Mouse (Mus musculus) neutrophil, adult 5-6 weeks (primary cell): ENCODE results near the gene Prr29. TPM values are rescaled to one million over a fixed set of nuclear protein-coding genes. Genes with fewer than 3 reads are reported as not detected.
"Not testable (repeated sequence)": the region's sequence is repeated elsewhere in the genome, so short reads cannot be mapped to it uniquely, and the experiment has no call there.

Experiments used
- ATAC-seq: fragments of 151-379, 151-347 bp; 2 replicates; pipeline ENCODE4 v1.8.0; 2017; ENCODE audit warnings: mild to moderate bottlenecking, moderate TSS enrichment; ENCODE audit not compliant: insufficient number of reproducible peaks, poor library complexity, low FRiP score, severe bottlenecking; ENCODE audit errors: extremely low read depth
- total RNA-seq: library from RNA; stranded (forward); fragments of 200-1000 nt; gene quantifications from 2 replicates; pipeline ENCODE4 v1.2.3, GENCODE M21; 2017

Prr29 gene
- not detected in 2 replicates for total RNA-seq

- no peak for ATAC-seq
These were observed at the start of gene Prr29 for GRCm38 (mm10) chr11:106365366-106365765. TSS of gene Prr29 (plus strand) at chr11:106365472.

GRCm38 (mm10) chr11:106316416-106316815 is 48.9 kb upstream of the Prr29 start:
- no peak for ATAC-seq

- ATAC-seq: no peak
These were observed 47.5 kb upstream of the Prr29 start for GRCm38 (mm10) chr11:106317801-106318200.

DNA sequence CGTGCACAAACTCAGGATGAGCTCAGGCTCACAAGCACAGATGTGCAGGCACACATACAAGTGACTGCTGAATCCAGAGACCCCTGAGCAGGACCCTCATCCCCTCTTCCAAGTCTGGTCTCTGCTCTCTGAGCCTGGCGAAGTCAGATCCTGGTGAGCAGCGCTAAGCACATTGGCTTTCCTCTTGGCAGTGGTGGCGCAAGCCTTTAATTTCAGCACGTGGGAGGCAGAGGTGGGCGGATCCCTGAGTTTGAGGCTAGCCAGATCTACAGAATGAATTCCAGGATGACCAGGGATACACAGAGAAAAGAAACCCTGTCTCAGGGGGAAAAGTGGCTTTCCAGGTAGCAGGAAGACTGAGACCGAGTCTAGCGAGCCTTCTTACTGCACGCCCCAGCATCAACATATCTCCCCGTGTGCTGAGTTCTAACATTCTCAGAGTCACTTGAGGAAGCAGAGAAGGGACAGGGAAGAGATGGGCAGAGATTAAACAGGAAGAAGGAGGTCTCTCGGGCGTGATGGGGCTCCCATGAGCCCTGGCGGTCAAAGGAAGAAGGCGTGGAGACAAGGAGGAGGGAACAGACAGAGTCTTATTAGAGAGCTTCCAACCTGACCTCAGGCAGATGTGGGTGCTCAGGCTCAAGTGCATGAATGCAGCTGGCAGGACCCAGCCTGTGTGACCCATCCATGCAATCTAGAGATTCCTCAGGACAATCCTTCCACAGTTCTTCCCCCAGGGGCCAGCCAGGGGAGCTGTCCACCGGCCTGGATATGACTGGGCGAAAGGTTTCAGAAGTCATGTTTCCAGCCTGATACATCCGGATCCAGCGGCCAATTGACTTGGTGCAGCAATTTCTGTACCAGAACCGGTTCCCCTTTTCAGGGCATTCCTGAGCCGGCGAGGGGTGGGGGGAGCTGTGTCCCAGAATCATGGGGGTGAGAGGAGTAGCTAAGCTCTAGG is 46.6 kb upstream of the Prr29 start:
- ATAC-seq: peak; percentile 24; the same call in 1 of the 2 replicates

- peak; percentile 51 for ATAC-seq
These were observed 40.4 kb upstream of the Prr29 start for GRCm38 (mm10) chr11:106324858-106325257.

- ATAC-seq: peak; percentile 58
These were observed 39.6 kb upstream of the Prr29 start for GRCm38 (mm10) chr11:106325566-106326206.

DNA sequence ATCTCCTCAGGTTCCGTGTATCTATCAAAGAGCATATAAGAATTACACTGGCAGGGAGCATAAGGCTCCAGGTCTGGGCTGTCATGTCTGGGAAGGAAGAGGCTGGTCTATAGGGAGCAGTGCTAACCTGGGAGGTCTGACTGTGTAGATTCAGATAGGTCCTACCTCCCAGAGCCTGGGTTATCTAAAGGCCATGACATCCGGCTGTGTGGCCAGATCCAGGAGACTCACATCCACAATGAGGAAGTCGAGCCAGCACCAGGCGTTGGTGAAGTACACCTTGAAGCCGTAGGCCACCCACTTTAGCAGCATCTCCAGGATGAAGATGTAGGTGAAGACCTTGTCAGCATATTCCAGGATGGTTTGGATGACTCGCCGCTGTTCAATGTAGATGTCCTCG is 38.8 kb upstream of the Prr29 start:
- no peak for ATAC-seq

DNA sequence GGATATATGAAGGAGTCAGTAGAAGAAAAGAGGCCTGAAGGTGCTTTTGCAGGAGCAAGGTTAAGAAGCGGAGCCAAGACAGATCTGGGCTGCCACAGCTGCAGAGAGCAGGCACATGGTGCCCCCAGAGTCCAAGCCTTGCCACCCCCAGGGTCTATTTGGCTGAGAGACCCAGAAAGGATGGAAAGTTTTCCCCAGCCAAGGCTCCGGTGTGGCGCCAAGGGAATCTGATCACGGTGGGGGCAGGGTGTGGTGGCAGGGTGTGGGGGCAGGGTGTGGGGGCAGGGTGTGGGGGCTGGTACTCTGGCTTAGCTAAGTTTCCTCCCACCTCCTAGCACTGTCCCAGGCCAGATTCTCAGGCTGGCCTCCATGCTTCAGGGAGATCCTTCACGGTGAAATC is 36.8 kb upstream of the Prr29 start:
- ATAC-seq: no peak

DNA sequence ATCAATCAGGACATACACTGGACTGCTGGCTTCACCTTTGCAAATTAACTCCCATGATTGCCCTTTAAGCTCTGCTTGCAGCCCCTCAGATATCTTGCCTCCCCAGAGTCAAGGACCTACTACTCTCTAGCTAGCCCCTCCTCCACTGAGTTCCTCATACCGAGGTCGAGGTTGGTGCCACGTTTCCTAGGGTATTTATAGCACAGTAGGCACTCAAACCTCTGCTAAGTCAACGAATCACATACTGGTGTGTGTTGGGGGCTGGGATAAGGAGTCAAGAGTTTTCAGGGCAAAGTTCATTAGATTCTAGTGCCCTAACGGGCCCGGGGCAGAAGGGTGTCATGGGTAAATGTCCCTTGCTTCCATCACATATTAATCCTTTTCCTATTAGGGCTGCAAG is 36.1 kb upstream of the Prr29 start:
- no peak for ATAC-seq

DNA sequence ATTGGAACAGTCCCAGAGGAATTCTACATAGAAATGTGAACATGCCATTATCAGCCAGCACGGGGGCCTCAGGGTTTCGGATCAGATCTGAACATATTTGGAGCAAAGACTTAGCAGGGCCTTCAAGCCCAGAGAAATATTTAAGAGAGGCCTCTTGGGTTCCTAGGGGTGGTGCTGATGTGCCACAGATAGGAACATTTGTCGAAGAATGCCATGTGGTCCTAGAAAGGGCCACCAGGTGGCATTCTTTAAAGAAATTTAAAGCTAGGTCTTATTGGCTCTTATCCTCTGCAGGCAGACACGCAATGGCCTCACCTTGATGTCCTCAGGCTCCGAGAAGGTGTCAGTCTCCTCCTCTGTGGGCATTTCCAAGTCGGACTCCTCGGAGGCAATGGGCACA is 35.6 kb upstream of the Prr29 start:
- ATAC-seq: peak; percentile 40; the same call in 1 of the 2 replicates

- ATAC-seq: no peak
These were observed 32.8 kb upstream of the Prr29 start for GRCm38 (mm10) chr11:106332458-106332857.

DNA sequence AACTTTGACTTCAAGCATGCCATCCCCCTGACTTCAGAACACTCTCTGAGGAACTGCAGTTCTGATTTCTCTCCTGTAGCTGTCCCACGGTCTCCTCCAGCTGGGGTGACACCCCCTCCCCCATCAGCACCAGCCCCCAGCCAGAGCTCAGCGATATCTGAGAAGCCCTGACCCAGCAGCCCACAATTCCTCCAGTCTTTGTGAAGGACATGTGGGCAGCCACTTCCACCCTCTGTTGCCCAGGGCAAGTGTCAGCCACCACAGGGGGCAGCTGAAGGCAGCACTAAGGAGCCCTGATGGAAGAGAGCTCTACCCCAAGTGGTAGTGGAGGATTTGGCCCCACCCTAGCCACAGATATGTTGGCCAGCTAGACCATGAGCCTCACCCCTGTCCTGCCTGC is 31.2 kb upstream of the Prr29 start:
- ATAC-seq: no peak; the same call in 1 of the 2 replicates

DNA sequence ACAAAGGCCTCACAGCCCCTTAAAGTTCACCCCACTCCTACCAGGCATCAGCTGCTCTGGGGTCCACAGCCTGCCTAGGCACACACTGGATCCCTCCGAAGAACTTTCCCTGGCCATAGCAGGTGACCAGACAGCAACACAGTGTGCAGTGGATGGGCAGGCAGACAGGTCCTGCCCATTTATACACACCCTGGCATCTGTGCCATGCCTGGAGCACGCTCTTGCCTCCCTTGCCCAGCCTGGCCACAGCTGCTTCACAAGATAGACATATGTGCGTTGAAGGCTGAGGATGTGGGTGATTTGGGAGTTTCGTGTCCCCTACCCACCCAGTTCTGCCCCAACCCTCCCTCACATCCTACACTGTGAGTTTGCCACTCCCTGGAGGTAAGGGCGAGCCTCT is 27.2 kb upstream of the Prr29 start:
- no peak for ATAC-seq

GRCm38 (mm10) chr11:106338870-106339269 is 26.4 kb upstream of the Prr29 start:
- ATAC-seq: no peak

GRCm38 (mm10) chr11:106339323-106339722 is 25.9 kb upstream of the Prr29 start:
- not testable (repeated sequence) for ATAC-seq

DNA sequence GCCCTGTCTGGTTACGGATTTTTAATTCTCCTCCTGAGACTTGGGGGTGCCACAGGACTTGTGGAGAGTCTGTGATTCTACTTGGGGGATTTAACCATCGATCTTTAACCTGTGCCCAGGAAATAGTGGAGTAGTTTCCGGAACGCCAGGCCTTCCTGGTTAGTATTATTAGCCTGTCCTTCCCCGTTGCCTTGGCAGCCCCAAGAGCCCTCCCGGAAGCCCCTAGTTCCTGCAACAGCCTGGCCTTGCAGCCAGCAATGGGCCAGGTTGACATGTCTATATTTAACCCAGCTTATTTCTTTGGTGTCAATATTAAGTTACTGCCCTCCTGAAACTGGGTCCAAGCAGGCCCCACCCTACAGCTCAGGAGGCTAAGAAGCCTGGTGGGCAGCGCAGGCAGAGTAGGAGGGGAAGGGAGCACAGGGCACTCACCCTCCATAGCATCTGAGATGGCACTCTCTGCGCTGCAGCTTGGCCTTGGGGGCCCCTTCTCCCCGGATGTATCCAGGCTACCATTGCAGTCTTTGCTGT is 24.2 kb upstream of the Prr29 start:
- no peak for ATAC-seq

- no peak for ATAC-seq
These were observed 20.4 kb upstream of the Prr29 start for GRCm38 (mm10) chr11:106344910-106345309.

- no peak for ATAC-seq
These were observed 15.5 kb upstream of the Prr29 start for GRCm38 (mm10) chr11:106349772-106350171.

GRCm38 (mm10) chr11:106350853-106351252 is 14.4 kb upstream of the Prr29 start:
- ATAC-seq: no peak

DNA sequence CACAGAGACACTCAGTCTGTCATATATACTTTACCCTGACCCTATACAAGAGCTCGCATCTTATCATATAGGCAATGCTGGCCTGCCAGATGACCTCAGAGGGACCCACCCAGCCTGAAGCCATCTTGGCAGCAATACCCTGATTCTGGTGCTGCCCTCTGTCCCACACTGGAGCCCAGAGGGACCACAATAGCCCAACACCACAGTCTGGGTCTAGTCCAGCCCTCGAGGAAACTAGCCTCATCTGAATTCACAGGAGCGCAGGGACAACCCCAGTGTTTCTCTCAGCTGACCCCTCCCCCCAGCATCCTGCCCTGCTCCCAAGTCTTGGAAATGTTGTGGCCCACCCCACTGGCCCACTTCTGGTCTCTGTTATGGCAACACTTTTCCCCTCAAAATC is 14.0 kb upstream of the Prr29 start:
- ATAC-seq: no peak
